Mouse (Mus musculus) heart, postnatal 0 days (tissue): ENCODE measurements around the gene Zranb3. TPM values are rescaled to one million over a fixed set of nuclear protein-coding genes. Genes with fewer than 3 reads are reported as not detected.
"Not testable (repeated sequence)": the region's sequence is repeated elsewhere in the genome, so short reads cannot be mapped to it uniquely, and the experiment has no call there.

Source experiments
- ATAC-seq: fragments of 200-750 bp; cut with Nextera tagmentation; 2 replicates; pipeline ENCODE4 v1.8.0; 2017; ENCODE audit warnings: low read depth, moderate number of reproducible peaks, moderate library complexity; ENCODE audit not compliant: insufficient read depth
- DNase-seq: peaks from one replicate; pipeline ENCODE4 v3.0.0-alpha.2; 2016; ENCODE audit warnings: low spot score
- H3K27ac ChIP-seq: fragments of 300-500 bp; sonication (generic); 2 replicates; pipeline ENCODE4 v1.5.1; 2014; ENCODE audit warnings: low read depth, mild to moderate bottlenecking
- H3K27me3 ChIP-seq: fragments of 300-500 bp; sonication (generic); 2 replicates; pipeline ENCODE4 v1.6.1; 2014; ENCODE audit warnings: low read length, mixed read lengths; ENCODE audit not compliant: control insufficient read depth, insufficient read depth
- H3K36me3 ChIP-seq: fragments of 300-500 bp; sonication (generic); replicated peaks from 2 replicates; pipeline ENCODE4 v1.6.1; 2014; ENCODE audit warnings: low read length, mixed read lengths; ENCODE audit not compliant: control insufficient read depth, insufficient read depth
- H3K4me1 ChIP-seq: fragments of 300-500 bp; sonication (generic); 2 replicates; pipeline ENCODE4 v1.6.1; 2014; ENCODE audit warnings: antibody characterized with exemption; ENCODE audit not compliant: control insufficient read depth, insufficient read depth
- H3K4me2 ChIP-seq: fragments of 300-500 bp; sonication (generic); 2 replicates; pipeline ENCODE4 v1.6.1; 2014; ENCODE audit warnings: low read depth, mild to moderate bottlenecking, low read length, moderate library complexity
- H3K4me3 ChIP-seq: fragments of 300-500 bp; sonication (generic); 2 replicates; pipeline ENCODE4 v1.5.1; 2014; ENCODE audit warnings: low read depth, low read length
- H3K9ac ChIP-seq: fragments of 300-500 bp; sonication (generic); replicated peaks from 2 replicates; pipeline ENCODE4 v1.6.1; 2014; ENCODE audit warnings: low read depth, low read length, mixed read lengths
- H3K9me3 ChIP-seq: fragments of 300-500 bp; sonication (generic); replicated peaks from 2 replicates; pipeline ENCODE4 v1.6.1; 2016; ENCODE audit warnings: low read length; ENCODE audit not compliant: control insufficient read depth
- CTCF ChIP-seq: IDR thresholded peaks from 2 replicates; pipeline ENCODE4 v1.5.1; 2016; ENCODE audit warnings: antibody characterized with exemption, control low read depth, low read depth
- EP300 ChIP-seq: IDR thresholded peaks from 2 replicates; pipeline ENCODE4 v1.6.1; 2016; ENCODE audit warnings: antibody characterized with exemption, low read depth
- WGBS: fragments of 180-500 bp; shearing (Covaris S2); extraction: QIAGEN DNeasy Blood & Tissue Kit; methylation state at CpG from one replicate; pipeline ENCODE4 v1.1.7; 2014; 5-methylcytosine and 5-hydroxymethylcytosine counted together
- polyA plus RNA-seq: library from polyadenylated mRNA; unstranded; fragments of >200 nt; fragmentation: Nextera tagmentation; extraction: Ambion mirVana; gene quantifications from 2 replicates; pipeline ENCODE4 v1.2.1, GENCODE M21; 2015
- total RNA-seq: library from RNA; depleted of rRNA; stranded (reverse); fragments of >200 nt; gene quantifications from 2 replicates; pipeline ENCODE4 v1.2.3, GENCODE M21; 2014; ENCODE audit warnings: low replicate concordance

Gene Zranb3
- total and polyA plus RNA-seq, 2 experiments from 2014 or later: 1.9 to 2.1 TPM

- no peak for TF ChIP-seq CTCF
- no peak for TF ChIP-seq EP300
- H3K27ac ChIP-seq: no peak overlapping the region
- H3K4me2 ChIP-seq: no peak overlapping the region
- no peak overlapping the region for H3K4me3 ChIP-seq
- WGBS: 78% methylated on average over 2 of the region's 2 CpGs
- no peaks in the 10 kb centered on the region for H3K9me3 ChIP-seq
- DNase-seq: no peak
- no peaks in the 10 kb centered on the region for H3K36me3 ChIP-seq
- ATAC-seq: no peak
- no peaks in the 10 kb centered on the region for H3K4me1 ChIP-seq
- H3K27me3 ChIP-seq: no peaks in the 10 kb centered on the region
- H3K9ac ChIP-seq: no peak overlapping the region
These were observed 100.7 kb downstream of the Zranb3 start for GRCm38 (mm10) chr1:128002159-128002558.

- not testable (repeated sequence) for H3K27me3 ChIP-seq, H3K27ac ChIP-seq, H3K4me2 ChIP-seq, H3K36me3 ChIP-seq, DNase-seq, H3K4me3 ChIP-seq, H3K4me1 ChIP-seq, H3K9me3 ChIP-seq, H3K9ac ChIP-seq, ATAC-seq
- 84% methylated on average over 4 of the region's 4 CpGs for WGBS
These were observed 101.9 kb downstream of the Zranb3 start for GRCm38 (mm10) chr1:128000931-128001330.

- ATAC-seq (no peak), DNase-seq (no peak)
- 89% methylated on average over 4 of the region's 4 CpGs for WGBS
- Histone ChIP-seq H3K4me3 (no peak overlapping the region), H3K9me3 (no peaks in the 10 kb centered on the region), H3K4me2 (no peak overlapping the region), H3K9ac (no peak overlapping the region), H3K27ac (no peak overlapping the region), H3K27me3 (no peaks in the 10 kb centered on the region), H3K4me1 (peaks cover 13% of the 10 kb centered on the region), H3K36me3 (no peaks in the 10 kb centered on the region)
- TF ChIP-seq EP300 (no peak), CTCF (no peak)
These were observed 109.0 kb downstream of the Zranb3 start for GRCm38 (mm10) chr1:127993892-127994291.

GRCm38 (mm10) chr1:127989876-127990731 lies 112.7 kb downstream of the Zranb3 start:
- Histone ChIP-seq H3K4me3 (no peak overlapping the region), H3K9me3 (no peaks in the 10 kb centered on the region), H3K36me3 (no peaks in the 10 kb centered on the region), H3K27ac (peak overlapping the region; percentile 75), H3K4me1 (peaks cover 13% of the 10 kb centered on the region), H3K9ac (no peak overlapping the region), H3K4me2 (peak overlapping the region; percentile 39; the same call in 1 of the 2 replicates), H3K27me3 (no peaks in the 10 kb centered on the region)
- ATAC-seq (peak; percentile 78), DNase-seq (peak; percentile 78)
- TF ChIP-seq EP300 (no peak), CTCF (peak; percentile 25; the same call in 1 of the 2 replicates)
- WGBS: 31% methylated on average over 9 of the region's 9 CpGs

- 76% methylated on average over 4 of the region's 4 CpGs for WGBS
- Histone ChIP-seq H3K27me3 (no peaks in the 10 kb centered on the region), H3K27ac (peak overlapping the region; percentile 75), H3K9ac (no peak overlapping the region), H3K4me2 (no peak overlapping the region), H3K4me3 (no peak overlapping the region), H3K36me3 (no peaks in the 10 kb centered on the region), H3K9me3 (no peaks in the 10 kb centered on the region), H3K4me1 (peaks cover 13% of the 10 kb centered on the region)
- TF ChIP-seq CTCF (no peak), EP300 (no peak)
- DNase-seq: no peak
- ATAC-seq: peak; percentile 31; the same call in 1 of the 2 replicates
These were observed 113.5 kb downstream of the Zranb3 start for GRCm38 (mm10) chr1:127989387-127989786.
